Mouse (Mus musculus): ENCODE results near the gene Fam222b.

DNA sequence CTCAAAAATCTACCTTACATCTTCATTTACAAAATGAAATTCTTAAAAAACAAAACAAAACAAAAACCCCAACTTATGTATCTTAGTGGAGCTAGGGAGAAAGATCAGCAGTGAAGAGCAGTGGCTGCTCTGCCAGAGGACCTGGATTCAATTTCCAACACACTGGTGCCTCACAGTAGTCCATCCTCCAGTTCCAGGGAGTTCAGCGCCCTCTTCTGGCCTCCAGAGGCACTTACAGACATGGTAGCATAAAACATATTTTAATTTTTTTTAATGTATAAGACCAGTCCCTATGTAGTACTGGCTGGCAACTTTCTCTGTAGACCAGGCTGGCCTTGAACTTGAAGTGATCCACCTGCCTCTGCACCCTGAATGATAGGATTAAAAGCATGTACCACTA is 56.7 kb downstream of the Fam222b start:
- TF ChIP-seq CTCF (IDR thresholded peaks at IDR 0.05; ENCODE audit: insufficient read depth, low read depth, low read length) (no peak), POLR2A (IDR thresholded peaks at IDR 0.05; ENCODE audit: insufficient read depth, low read depth, low read length) (no peak)
